Mouse (Mus musculus): ENCODE results near the gene Abhd8. TPM values are rescaled to one million over a fixed set of nuclear protein-coding genes. Genes with fewer than 3 reads are reported as not detected.

Gene Abhd8
- 153 TPM for polyA plus RNA-seq (2017; shearing (Covaris generic))

DNA sequence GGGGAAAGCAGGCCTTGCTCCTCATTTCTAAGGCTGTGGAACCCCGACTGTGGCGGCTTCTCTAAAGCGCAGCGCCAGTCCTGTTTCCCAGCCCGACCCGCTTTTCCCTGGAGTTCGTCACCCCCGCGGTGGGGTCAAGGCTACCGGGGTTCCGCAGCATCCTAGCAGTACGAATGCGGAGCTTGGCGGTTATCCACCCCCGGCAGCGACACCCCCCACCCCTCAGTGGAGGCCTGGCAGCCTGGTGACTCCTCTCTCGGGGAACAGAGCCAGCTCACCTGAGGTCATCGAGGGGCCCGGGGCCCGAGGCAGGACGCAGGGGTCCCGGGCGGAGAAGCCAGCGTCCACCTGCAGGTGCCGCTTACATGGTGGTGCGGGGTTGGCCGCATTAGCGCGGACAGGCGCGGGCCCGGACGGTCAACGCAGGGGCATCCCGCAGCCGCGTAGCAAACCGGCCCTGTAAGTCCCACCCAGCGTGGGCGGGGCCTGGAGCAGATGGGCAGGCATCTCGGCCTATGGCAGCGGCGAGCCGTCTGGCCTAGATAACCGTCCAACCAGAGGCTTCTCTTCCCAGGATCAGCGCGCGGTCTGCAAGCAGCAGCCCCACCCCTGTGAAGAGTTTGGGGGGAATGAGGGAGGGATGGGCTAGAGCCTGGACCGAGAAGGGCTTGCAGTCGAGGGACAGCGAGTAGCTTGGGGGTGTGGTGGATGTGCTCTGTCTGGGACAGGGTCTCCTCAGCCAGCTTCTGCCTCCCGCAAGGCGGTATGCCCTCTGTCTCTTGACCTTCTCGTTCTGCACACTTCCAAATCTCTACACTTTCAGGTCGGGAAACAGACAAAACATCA, at the start of gene Abhd8:
Abhd8 (minus strand) TSS at position 468 of the 846 bp plus-strand sequence.

DNA sequence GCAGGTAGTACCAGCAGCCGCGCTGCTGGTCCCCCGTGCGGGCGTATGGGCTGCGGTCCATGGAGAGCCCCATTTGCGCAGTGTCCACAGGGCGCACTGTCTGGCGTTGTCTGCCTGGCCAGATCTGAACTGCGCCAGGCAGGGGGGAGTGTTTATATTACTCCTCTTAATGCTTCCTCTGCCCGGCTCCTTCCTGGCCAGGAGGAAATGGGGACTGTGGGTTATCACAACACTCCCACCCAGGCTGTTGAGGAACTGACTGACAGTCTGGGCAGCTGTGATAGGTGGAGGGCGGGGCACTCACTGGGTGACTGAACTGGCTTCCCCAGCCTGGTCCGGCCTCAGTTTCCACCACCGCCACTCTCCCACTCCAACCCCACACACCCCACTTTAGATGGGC, 48.2 kb upstream of the Abhd8 start, which contains the start of gene Plvap:
Plvap (minus strand) TSS at position 109 of the 400 bp plus-strand sequence.

DNA sequence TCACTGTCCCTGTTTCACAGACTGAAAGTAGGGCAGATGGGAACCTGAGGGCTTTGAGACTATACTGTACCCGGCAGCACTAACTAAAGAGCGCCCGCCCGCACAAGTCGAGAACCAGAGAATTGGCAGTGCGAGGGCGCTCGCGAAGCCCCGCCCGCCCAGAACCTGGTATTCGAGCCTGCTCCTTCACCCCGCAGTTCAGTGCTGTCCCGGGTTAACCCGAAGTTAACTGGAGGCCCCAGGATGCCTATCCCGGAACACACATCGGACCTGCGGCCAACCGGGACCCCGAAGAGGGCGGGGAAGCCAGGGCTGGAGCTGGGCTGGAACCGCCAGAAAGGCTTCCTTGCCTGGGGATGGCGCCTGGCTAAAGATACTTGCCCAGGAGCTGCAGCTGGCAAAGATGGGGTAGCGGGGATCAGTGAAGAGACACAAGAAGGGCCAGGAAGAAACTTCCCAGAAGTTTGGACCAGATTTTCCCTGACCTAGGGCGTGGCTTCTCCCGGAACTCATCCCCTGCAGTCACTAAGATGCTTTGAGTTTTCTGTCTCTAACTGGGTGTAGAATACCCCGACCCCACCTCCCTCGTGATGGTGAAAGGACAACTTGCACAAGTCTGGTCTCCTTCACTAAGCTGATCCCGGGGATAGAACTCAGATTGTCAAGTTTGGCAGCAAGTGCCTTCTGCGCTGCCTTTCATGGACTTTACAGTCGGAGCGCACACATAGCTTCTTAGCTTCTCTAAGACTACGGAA, 24.4 kb upstream of the Abhd8 start, which contains the start of gene Gtpbp3:
Gtpbp3 (plus strand) TSS at position 413 of the 755 bp plus-strand sequence.

DNA sequence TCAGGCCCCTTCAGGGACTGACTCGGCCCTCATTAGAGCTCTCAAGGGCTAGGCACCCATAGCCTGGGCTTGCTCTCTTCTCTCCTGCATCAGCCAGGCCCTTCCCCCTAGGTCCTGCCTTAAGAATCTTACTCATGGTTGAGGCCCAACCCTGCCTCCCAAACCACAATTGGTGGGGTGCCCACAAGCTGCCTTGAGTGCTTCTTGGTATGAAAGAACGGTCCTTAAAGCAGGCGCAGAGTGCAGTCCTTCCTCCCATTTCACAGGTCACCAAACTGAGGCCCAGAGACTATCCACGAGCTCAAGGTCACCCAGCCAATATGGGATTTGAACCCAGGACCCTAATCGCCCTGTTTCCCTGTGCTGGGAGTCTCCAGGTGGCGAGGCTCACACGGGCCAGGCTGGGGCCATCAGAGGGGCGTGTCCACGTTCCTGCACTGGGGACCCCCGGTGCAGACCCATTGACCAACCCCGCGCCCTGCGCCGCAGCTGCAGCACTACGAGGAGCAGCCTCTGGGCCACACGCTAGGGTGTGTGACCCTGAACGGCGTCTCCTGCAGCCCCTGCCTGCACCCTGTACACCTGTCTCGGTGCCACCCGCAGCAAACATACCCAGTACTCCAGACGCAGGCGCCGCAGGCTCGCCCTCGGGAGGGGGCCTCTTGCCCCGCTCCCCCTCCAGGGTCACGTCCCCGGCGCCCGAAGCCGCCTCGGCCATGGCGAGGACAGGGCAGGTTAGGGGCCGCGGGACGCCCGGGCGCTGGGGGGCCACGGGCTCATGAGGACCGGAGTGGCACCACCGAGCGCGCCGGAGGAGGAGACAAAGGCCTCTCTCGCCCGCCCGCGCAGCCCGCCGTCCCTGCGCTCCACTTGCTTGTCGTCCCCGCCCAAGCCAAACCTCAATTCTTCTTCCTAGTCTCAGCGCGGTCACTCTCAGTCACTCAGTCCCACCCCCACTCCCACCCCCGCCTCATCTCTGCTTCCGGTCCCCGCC, 22.0 kb upstream of the Abhd8 start, which contains the start of gene Ano8:
Ano8 (minus strand) TSS at position 822 of the 994 bp plus-strand sequence.

DNA sequence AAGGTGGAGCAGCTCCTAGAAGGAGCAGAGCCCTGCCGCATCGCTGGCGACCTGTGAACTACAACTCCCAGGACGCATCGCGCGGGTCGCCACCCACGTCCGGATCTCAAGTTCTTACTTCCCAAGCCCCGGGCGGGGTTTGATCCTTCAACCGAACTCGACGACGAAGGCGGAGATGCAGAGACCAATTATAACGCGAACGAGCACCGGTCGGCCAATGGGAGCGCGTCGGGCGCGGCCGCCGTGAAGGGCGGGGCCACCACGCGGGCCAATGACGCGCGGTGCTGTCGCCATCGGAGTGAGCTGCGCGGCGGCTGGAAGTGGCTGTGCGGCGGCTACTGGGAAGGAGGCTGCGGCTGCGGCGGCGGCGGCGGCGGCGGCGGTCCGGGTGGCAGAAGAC, 5.5 kb upstream of the Abhd8 start, which contains the start of gene Dda1:
Dda1 (plus strand) TSS at position 284 of the 400 bp plus-strand sequence.

DNA sequence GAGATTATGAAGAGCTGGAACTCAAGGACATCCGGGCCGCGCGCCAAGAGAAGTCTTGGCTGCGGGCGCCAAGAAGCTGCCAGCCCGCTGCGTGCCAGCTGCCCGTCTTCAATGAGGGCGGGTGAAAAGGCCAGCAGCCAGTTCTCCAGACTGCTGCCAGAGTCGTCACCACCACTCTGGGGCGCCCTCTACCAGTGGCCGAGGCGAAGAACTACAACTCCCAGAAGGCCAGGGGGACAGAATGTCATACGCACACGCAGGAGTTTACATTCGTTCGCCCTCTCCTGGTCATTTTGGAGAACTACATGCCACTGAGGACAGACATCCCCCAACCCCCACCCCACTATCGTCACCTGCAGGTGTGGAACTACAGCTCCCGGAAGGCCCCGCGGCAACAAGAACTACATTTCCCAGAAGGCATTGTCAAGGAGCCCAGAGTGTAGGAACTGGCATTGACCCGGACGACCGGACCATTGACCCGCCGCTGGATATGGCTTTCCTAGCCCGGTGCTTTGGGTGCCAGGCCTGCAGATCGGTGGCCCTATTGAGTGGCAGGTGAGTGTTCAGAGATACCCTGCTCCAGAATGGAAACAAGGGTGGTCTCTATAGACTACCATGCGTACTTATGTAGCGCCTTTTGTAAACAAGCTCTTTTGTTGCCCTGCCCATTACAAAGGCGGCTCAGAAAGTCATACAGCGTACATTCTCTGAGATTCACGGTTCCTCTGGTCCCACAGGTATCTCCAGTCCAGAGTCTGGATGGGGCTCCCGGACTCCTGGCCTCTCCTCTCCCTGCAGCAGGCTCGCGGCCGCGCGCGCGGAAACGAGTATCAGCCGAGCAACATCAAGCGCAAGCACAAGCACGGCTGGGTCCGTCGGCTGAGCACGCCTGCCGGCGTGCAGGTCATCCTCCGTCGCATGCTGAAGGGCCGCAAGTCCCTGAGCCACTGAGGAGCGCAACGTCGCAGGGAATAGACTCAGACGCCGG, 1.4 kb upstream of the Abhd8 start, which contains the start of gene Mrpl34:
Mrpl34 (plus strand) TSS at position 447 of the 988 bp plus-strand sequence.

Other genes with a start within 250 kb of the Abhd8 start
- 39.0 TPM for gene Myo9b, start 190.9 kb downstream of the Abhd8 start, polyA plus RNA-seq (2017; shearing (Covaris generic))
- 31.0 TPM for gene Haus8, start 190.7 kb downstream of the Abhd8 start, polyA plus RNA-seq (2017; shearing (Covaris generic))
- 154 TPM for gene Use1, start 96.8 kb downstream of the Abhd8 start, polyA plus RNA-seq (2017; shearing (Covaris generic))
- gene Ocel1, start 92.4 kb downstream of the Abhd8 start, polyA plus RNA-seq (2017; shearing (Covaris generic)): 7.2 TPM
- gene Nr2f6, start 81.7 kb downstream of the Abhd8 start, polyA plus RNA-seq (2017; shearing (Covaris generic)): 0.55 TPM
- gene Ushbp1, start 67.9 kb downstream of the Abhd8 start, polyA plus RNA-seq (2017; shearing (Covaris generic)): 0.29 TPM
- 120 TPM for gene Babam1, start 66.8 kb downstream of the Abhd8 start, polyA plus RNA-seq (2017; shearing (Covaris generic))
- 2.2 TPM for gene Ankle1, start 57.6 kb downstream of the Abhd8 start, polyA plus RNA-seq (2017; shearing (Covaris generic))
- gene Mrpl34, start 1.3 kb upstream of the Abhd8 start, polyA plus RNA-seq (2017; shearing (Covaris generic)): 91.6 TPM
- gene Dda1, start 5.5 kb upstream of the Abhd8 start, polyA plus RNA-seq (2017; shearing (Covaris generic)): 76.6 TPM
- 0.28 TPM for gene Ano8, start 22.3 kb upstream of the Abhd8 start, polyA plus RNA-seq (2017; shearing (Covaris generic))
- 9.2 TPM for gene Gtpbp3, start 24.4 kb upstream of the Abhd8 start, polyA plus RNA-seq (2017; shearing (Covaris generic))
- not detected for gene Plvap, start 48.1 kb upstream of the Abhd8 start, polyA plus RNA-seq (2017; shearing (Covaris generic))
- gene Ccdc194, start 62.1 kb upstream of the Abhd8 start, polyA plus RNA-seq (2017; shearing (Covaris generic)): not detected
- 140 TPM for gene Bst2, start 73.8 kb upstream of the Abhd8 start, polyA plus RNA-seq (2017; shearing (Covaris generic))
- gene Mvb12a, start 79.3 kb upstream of the Abhd8 start, polyA plus RNA-seq (2017; shearing (Covaris generic)): 95.4 TPM
- not detected for gene Tmem221, start 95.2 kb upstream of the Abhd8 start, polyA plus RNA-seq (2017; shearing (Covaris generic))
- gene Nxnl1, start 102.9 kb upstream of the Abhd8 start, polyA plus RNA-seq (2017; shearing (Covaris generic)): 0.21 TPM
- gene Slc27a1, start 105.2 kb upstream of the Abhd8 start, polyA plus RNA-seq (2017; shearing (Covaris generic)): 22.7 TPM
- gene Pgls, start 128.5 kb upstream of the Abhd8 start, polyA plus RNA-seq (2017; shearing (Covaris generic)): 28.9 TPM
- 5.8 TPM for gene Fam129c, start 134.0 kb upstream of the Abhd8 start, polyA plus RNA-seq (2017; shearing (Covaris generic))
- gene Colgalt1, start 147.3 kb upstream of the Abhd8 start, polyA plus RNA-seq (2017; shearing (Covaris generic)): 4.0 TPM
- 0.55 TPM for gene Unc13a, start 208.1 kb upstream of the Abhd8 start, polyA plus RNA-seq (2017; shearing (Covaris generic))
- 200 TPM for gene Jak3, start 212.6 kb upstream of the Abhd8 start, polyA plus RNA-seq (2017; shearing (Covaris generic))
- gene Insl3, start 225.6 kb upstream of the Abhd8 start, polyA plus RNA-seq (2017; shearing (Covaris generic)): 28.0 TPM
- gene B3gnt3, start 238.1 kb upstream of the Abhd8 start, polyA plus RNA-seq (2017; shearing (Covaris generic)): 8.0 TPM